Mouse (Mus musculus) lung, embryonic 15.5 days (tissue): ENCODE data around the gene Tmem114. TPM values are rescaled to one million over a fixed set of nuclear protein-coding genes. Genes with fewer than 3 reads are reported as not detected.

Experiments used
- ATAC-seq: fragments of 200-750 bp; cut with Nextera tagmentation; 2 replicates; pipeline ENCODE4 v1.8.0; 2017; ENCODE audit warnings: moderate number of reproducible peaks, borderline replicate concordance; ENCODE audit not compliant: low FRiP score, low TSS enrichment; ENCODE audit errors: extremely low read depth
- H3K27ac ChIP-seq: fragments of 300-500 bp; sonication (generic); 2 replicates; pipeline ENCODE4 v1.5.1; 2015; ENCODE audit warnings: moderate library complexity, mild to moderate bottlenecking, inconsistent platforms
- H3K27me3 ChIP-seq: fragments of 300-500 bp; sonication (generic); 2 replicates; pipeline ENCODE4 v1.6.1; 2015; ENCODE audit warnings: inconsistent platforms
- H3K36me3 ChIP-seq: fragments of 300-500 bp; sonication (generic); 2 replicates; pipeline ENCODE4 v1.6.1; 2015; ENCODE audit warnings: inconsistent platforms
- H3K4me1 ChIP-seq: fragments of 300-500 bp; sonication (generic); 2 replicates; pipeline ENCODE4 v1.6.1; 2015; ENCODE audit warnings: inconsistent platforms
- H3K4me2 ChIP-seq: fragments of 300-500 bp; sonication (generic); 2 replicates; pipeline ENCODE4 v1.6.1; 2015; ENCODE audit warnings: inconsistent platforms, mild to moderate bottlenecking, moderate library complexity
- H3K4me3 ChIP-seq: fragments of 300-500 bp; sonication (generic); 2 replicates; pipeline ENCODE4 v1.5.1; 2015; ENCODE audit warnings: mild to moderate bottlenecking, inconsistent platforms
- H3K9ac ChIP-seq: fragments of 300-500 bp; sonication (generic); 2 replicates; pipeline ENCODE4 v1.6.1; 2015; ENCODE audit warnings: inconsistent platforms
- H3K9me3 ChIP-seq: fragments of 300-500 bp; sonication (generic); 2 replicates; pipeline ENCODE4 v1.6.1; 2016; ENCODE audit warnings: inconsistent platforms
- WGBS: fragments of 180-500 bp; shearing (Covaris S2); methylation state at CpG from one replicate; pipeline ENCODE4 v1.1.7; 2015; 5-methylcytosine and 5-hydroxymethylcytosine counted together
- polyA plus RNA-seq: library from polyadenylated mRNA; unstranded; fragments of >200 nt; fragmentation: Nextera tagmentation; extraction: Ambion mirVana; gene quantifications from 2 replicates; pipeline ENCODE4 v1.2.1, GENCODE M21; 2015

The Tmem114 gene
- polyA plus RNA-seq, 1 experiment from 2014 or later = not detected

DNA sequence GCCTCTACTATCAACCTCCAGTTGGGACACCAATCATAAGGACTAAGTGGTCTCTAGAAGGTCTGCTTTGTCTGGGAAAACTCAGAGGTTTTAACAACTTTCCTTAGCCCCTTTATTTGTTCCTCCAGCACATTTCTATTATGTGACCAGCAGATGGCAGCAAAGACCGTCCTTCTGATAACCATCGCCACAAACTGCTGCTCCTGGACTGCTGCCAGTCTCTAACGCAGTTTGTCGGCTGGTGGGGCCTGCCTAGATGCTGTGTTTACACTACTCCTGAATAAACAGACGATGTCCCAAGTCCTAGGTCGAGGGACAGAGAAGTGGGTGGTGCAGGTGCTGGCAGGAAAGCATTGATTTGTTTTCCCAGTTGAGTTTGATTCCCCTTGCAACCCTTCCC lies 18.2 kb downstream of the Tmem114 start:
- no peak overlapping the region for H3K4me2 ChIP-seq
- H3K9me3 ChIP-seq = no peaks in the 10 kb centered on the region
- ATAC-seq = no peak
- H3K36me3 ChIP-seq = no peaks in the 10 kb centered on the region
- 0 out of 2 replicates have a peak, but pooled peaks cover 22% of the 10 kb centered on the region for H3K27me3 ChIP-seq
- WGBS = 0% methylated on average over 6 of the region's 6 CpGs
- no peak overlapping the region for H3K9ac ChIP-seq
- 0 out of 2 replicates have a peak, but pooled peaks cover 3% of the 10 kb centered on the region for H3K4me1 ChIP-seq
- no peak overlapping the region for H3K27ac ChIP-seq
- no peak overlapping the region for H3K4me3 ChIP-seq

DNA sequence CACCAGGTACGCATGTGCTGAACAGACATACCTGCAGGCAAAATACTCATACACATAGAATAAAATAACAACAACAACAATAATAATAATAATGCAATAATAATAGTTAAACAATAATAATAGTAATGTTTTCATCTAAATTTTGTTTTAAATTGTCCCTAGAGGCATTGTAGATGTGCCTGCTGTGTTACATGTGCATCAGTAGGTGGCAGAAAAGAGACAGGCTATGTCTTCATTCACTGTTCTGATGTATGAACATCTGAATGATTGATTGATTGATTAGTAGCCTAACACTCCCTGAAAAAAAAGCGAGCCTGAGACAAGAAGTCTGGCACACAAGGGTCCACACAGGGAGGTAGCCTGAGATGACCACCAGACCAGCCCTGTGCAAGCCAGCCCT lies 22.3 kb downstream of the Tmem114 start:
- ATAC-seq = no peak

DNA sequence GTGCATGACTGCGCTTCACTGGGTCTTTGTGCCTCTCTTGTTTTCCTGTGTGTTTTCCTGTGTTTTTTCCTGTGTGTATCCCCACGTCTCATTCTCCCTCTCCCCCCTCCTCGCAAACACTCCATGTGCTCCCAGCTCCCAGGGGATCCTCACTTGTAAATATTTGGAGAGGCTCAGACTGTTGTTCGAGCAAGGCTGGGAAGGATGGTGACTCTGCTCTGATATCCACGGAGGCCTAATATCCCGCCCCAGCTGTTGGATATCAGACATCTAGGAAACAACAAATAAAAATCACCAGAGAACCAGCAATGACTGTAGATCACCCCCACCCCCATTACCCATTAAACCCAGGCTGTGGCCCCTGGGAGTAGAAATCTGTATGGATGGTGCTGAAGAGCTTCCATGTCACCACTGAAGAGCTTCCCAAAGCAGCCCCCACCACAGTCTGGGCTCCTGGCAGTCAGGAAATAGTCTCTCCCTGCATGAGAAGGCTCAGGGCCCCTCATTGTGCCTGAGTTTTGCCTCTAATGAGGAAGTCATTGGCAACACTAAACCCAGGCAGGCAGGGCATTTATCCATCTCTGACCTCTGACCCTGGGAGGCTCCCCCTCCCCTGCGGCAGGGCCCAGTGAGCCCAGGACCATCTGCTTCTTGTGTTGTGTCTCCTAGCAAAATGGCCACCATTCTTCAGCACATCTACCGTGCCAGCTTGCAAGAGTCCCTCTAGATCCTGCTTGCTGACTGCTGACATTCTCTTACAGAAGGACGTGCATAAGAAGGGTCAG lies 23.6 kb downstream of the Tmem114 start:
- 34% methylated on average over 9 of the region's 9 CpGs for WGBS
- Histone ChIP-seq H3K9ac (no peak overlapping the region), H3K27ac (no peak overlapping the region), H3K9me3 (no peaks in the 10 kb centered on the region), H3K36me3 (no peaks in the 10 kb centered on the region), H3K4me3 (no peak overlapping the region), H3K27me3 (no peaks in the 10 kb centered on the region), H3K4me2 (no peak overlapping the region), H3K4me1 (no peaks in the 10 kb centered on the region)
- no peak for ATAC-seq

More for the DNA sequence above, 22.3 kb downstream of the Tmem114 start:
- WGBS = 67% methylated on average over 2 of the region's 2 CpGs
- H3K36me3 ChIP-seq = no peaks in the 10 kb centered on the region
- no peak overlapping the region for H3K4me2 ChIP-seq
- H3K4me3 ChIP-seq = no peak overlapping the region
- no peaks in the 10 kb centered on the region for H3K9me3 ChIP-seq
- no peak overlapping the region for H3K9ac ChIP-seq
- no peaks in the 10 kb centered on the region for H3K27me3 ChIP-seq
- H3K4me1 ChIP-seq = 0 out of 2 replicates have a peak, but pooled peaks cover 3% of the 10 kb centered on the region
- H3K27ac ChIP-seq = no peak overlapping the region

DNA sequence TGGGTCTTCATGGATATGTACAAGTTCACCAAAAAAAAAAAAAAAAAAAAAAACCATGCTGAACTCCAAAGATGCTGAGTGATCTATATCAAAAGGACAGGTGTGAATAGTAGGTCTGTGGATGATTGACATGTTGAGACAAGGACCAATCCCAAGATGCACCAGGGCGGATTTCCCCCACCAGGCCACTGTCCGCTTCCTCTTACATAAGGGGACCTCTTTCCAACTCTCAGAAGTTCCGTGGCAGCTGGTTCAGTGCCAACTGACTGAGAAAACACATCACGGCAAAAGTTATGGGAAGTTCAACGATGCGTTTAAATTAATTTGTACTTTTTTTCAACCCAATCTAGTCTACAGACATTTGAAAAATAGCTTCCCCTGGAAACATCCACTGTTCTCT lies 25.1 kb downstream of the Tmem114 start:
- H3K9me3 ChIP-seq = no peaks in the 10 kb centered on the region
- 60% methylated on average over 6 of the region's 6 CpGs for whole genome bisulfite sequencing
- no peak for ATAC-seq
- no peak overlapping the region for H3K27ac ChIP-seq
- H3K36me3 ChIP-seq = no peaks in the 10 kb centered on the region
- no peak overlapping the region for H3K4me3 ChIP-seq
- no peak overlapping the region for H3K4me2 ChIP-seq
- no peaks in the 10 kb centered on the region for H3K4me1 ChIP-seq
- no peaks in the 10 kb centered on the region for H3K27me3 ChIP-seq
- no peak overlapping the region for H3K9ac ChIP-seq

- Histone ChIP-seq H3K36me3 (no peaks in the 10 kb centered on the region), H3K9me3 (no peaks in the 10 kb centered on the region), H3K9ac (no peak overlapping the region), H3K27me3 (no peaks in the 10 kb centered on the region), H3K4me1 (no peaks in the 10 kb centered on the region), H3K4me2 (no peak overlapping the region), H3K4me3 (no peak overlapping the region), H3K27ac (no peak overlapping the region)
- ATAC-seq = no peak
Measured at GRCm38 (mm10) chr16:8394946-8395345, 30.0 kb downstream of the Tmem114 start.

DNA sequence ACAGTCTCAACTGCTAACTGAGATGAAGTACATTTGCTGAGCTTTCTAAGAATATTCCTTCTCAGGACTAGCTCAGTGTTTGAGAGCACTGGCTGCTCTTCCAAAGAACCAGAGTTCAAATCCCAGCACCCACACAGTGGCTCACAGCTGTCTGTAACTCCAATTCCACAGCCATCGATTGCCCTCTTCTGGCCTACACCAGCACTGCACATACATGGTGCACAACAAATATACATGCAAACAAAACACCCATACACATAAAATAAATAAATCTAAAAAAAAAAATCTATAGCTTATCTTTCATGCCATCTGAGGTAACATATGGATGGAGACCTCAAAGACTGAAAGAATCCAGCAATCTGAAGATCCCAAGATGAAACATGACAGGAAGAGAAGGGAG lies 36.4 kb downstream of the Tmem114 start:
- Histone ChIP-seq H3K27me3 (no peaks in the 10 kb centered on the region), H3K4me3 (no peak overlapping the region), H3K9ac (no peak overlapping the region), H3K9me3 (no peaks in the 10 kb centered on the region), H3K36me3 (no peaks in the 10 kb centered on the region), H3K27ac (no peak overlapping the region), H3K4me1 (no peaks in the 10 kb centered on the region), H3K4me2 (no peak overlapping the region)
- no peak for ATAC-seq
- 76% methylated on average over 1 of the region's 1 CpGs for WGBS

GRCm38 (mm10) chr16:8386386-8386785 lies 38.5 kb downstream of the Tmem114 start:
- Histone ChIP-seq H3K36me3 (no peaks in the 10 kb centered on the region), H3K9me3 (no peaks in the 10 kb centered on the region), H3K27ac (no peak overlapping the region), H3K4me3 (no peak overlapping the region), H3K4me2 (no peak overlapping the region), H3K4me1 (no peaks in the 10 kb centered on the region), H3K27me3 (no peaks in the 10 kb centered on the region), H3K9ac (no peak overlapping the region)
- WGBS = 65% methylated on average over 6 of the region's 6 CpGs
- ATAC-seq = no peak

DNA sequence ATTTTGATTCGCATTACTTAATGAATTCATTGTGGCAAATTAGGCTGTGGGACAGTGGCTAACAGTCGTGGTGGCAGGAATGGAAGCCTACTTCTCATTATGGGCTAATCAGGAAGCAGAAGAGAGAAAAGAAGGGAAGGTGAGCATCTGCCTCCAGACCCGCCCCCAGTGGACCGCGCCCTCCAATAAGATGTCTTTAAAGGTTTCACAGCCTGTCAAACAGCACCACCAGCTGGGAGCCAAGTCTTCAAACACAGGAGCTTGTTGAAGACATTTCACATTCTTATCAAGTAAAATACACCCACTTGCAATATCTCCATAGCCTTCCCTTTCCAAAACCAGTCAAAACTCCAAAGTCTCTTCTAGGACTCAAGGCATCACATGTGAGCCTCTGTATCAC lies 39.3 kb downstream of the Tmem114 start:
- no peak for ATAC-seq
- H3K36me3 ChIP-seq = no peaks in the 10 kb centered on the region
- no peak overlapping the region for H3K9ac ChIP-seq
- no peak overlapping the region for H3K4me2 ChIP-seq
- no peak overlapping the region for H3K4me3 ChIP-seq
- no peaks in the 10 kb centered on the region for H3K9me3 ChIP-seq
- no peaks in the 10 kb centered on the region for H3K27me3 ChIP-seq
- H3K27ac ChIP-seq = no peak overlapping the region
- no peaks in the 10 kb centered on the region for H3K4me1 ChIP-seq
- 63% methylated on average over 5 of the region's 5 CpGs for WGBS

DNA sequence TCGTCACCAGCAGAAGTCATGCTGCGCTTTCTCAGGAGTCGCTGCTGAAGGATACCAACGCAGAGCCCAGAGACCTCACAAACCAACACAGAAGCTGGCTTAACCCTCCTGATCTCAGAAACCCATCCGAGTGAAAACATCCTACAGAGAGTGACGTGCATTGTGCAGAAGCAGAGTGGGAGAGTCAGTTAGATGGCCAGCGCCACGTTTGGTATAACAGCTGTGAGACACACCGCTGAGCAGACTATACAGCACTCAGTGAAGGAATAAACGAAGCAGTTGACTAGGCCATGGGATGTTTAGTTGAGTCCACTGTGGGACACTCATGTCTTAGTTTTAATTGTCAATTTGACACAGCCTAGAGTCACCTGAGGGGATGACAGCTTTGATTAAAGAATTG lies 40.2 kb downstream of the Tmem114 start:
- H3K4me2 ChIP-seq = no peak overlapping the region
- H3K4me3 ChIP-seq = no peak overlapping the region
- no peak overlapping the region for H3K9ac ChIP-seq
- no peaks in the 10 kb centered on the region for H3K9me3 ChIP-seq
- 74% methylated on average over 10 of the region's 10 CpGs for WGBS
- ATAC-seq = no peak
- H3K4me1 ChIP-seq = no peaks in the 10 kb centered on the region
- no peaks in the 10 kb centered on the region for H3K27me3 ChIP-seq
- H3K27ac ChIP-seq = no peak overlapping the region
- H3K36me3 ChIP-seq = no peaks in the 10 kb centered on the region

GRCm38 (mm10) chr16:8383396-8383795 lies 41.5 kb downstream of the Tmem114 start:
- Histone ChIP-seq H3K27me3 (no peaks in the 10 kb centered on the region), H3K9me3 (no peaks in the 10 kb centered on the region), H3K4me1 (no peaks in the 10 kb centered on the region), H3K36me3 (no peaks in the 10 kb centered on the region), H3K9ac (no peak overlapping the region), H3K4me2 (no peak overlapping the region), H3K27ac (no peak overlapping the region), H3K4me3 (no peak overlapping the region)
- 66% methylated on average over 9 of the region's 9 CpGs for WGBS
- no peak for ATAC-seq

DNA sequence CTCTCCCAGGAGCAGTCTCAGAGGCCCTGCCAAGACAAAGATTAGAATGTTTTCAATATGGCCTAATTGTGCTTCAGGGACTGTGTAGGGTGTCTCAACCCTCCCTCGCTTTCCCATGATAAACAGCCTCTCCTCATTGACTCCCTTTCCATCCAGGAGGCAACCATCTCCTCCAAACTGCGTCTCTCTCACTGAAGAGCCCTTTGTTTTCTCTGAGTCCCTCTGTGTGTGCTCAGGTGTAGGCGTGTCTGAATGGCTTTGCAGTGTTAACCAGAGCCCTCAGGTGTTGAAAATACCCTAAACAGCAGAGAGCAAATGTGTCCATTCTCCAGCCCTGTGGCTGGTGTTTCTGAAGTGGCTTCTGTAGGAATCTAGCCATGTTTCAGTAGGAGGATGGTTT lies 61.9 kb downstream of the Tmem114 start:
- ATAC-seq = no peak
- H3K4me1 ChIP-seq = no peaks in the 10 kb centered on the region
- H3K9me3 ChIP-seq = no peaks in the 10 kb centered on the region
- 53% methylated on average over 3 of the region's 3 CpGs for WGBS
- no peak overlapping the region for H3K9ac ChIP-seq
- no peaks in the 10 kb centered on the region for H3K27me3 ChIP-seq
- H3K27ac ChIP-seq = no peak overlapping the region
- H3K36me3 ChIP-seq = no peaks in the 10 kb centered on the region
- H3K4me3 ChIP-seq = no peak overlapping the region
- no peak overlapping the region for H3K4me2 ChIP-seq
